Mouse (Mus musculus) cerebellum, adult 2 months (tissue): ENCODE data around the gene Fam107b. TPM values are rescaled to one million over a fixed set of nuclear protein-coding genes. Genes with fewer than 3 reads are reported as not detected.

Source experiments
- DNase-seq, 2 experiments: peaks; one replicate each; pipeline ENCODE4 v3.0.0; 2021
- H3K27ac ChIP-seq: fragments of 200-500 bp; 2 replicates; pipeline ENCODE4 v1.5.1; 2012; ENCODE audit warnings: low read length, control low read depth, inconsistent platforms; ENCODE audit not compliant: insufficient read depth
- H3K27me3 ChIP-seq: fragments of 200-500 bp; 2 replicates; pipeline ENCODE4 v1.6.1; 2012; ENCODE audit warnings: inconsistent platforms, mild to moderate bottlenecking, low read length, moderate library complexity; ENCODE audit not compliant: control insufficient read depth, insufficient read depth
- H3K4me1 ChIP-seq: fragments of 200-500 bp; 2 replicates; pipeline ENCODE4 v1.6.1; 2011; ENCODE audit warnings: low read length; ENCODE audit not compliant: control insufficient read depth, insufficient read depth
- H3K4me3 ChIP-seq: fragments of 200-500 bp; replicated peaks from 2 replicates; pipeline ENCODE3; 2011; ENCODE audit warnings: mild to moderate bottlenecking, low read depth, low read length, control low read depth; ENCODE audit not compliant: insufficient read depth
- CTCF ChIP-seq: fragments of 200-500 bp; IDR thresholded peaks from 2 replicates; pipeline ENCODE4 v1.5.1; 2011; ENCODE audit warnings: low read depth, mild to moderate bottlenecking, control low read depth, low read length, moderate library complexity, borderline replicate concordance; ENCODE audit not compliant: insufficient read depth
- POLR2A ChIP-seq: fragments of 200-500 bp; IDR thresholded peaks from 2 replicates; pipeline ENCODE4 v1.6.1; 2011; ENCODE audit warnings: low read length, control low read depth, borderline replicate concordance; ENCODE audit not compliant: insufficient read depth
- WGBS: fragments of 180-500 bp; shearing (Covaris S2); methylation state at CpG from one replicate; pipeline ENCODE4 v1.1.7; 2018; 5-methylcytosine and 5-hydroxymethylcytosine counted together
- polyA plus RNA-seq: library from polyadenylated mRNA; depleted of rRNA; stranded (reverse); fragments of >200 nt; gene quantifications from 2 replicates; pipeline ENCODE4 v1.2.3, GENCODE M21; 2012

Fam107b gene
- polyA plus RNA-seq, 1 experiment, result 63.7 TPM

DNA sequence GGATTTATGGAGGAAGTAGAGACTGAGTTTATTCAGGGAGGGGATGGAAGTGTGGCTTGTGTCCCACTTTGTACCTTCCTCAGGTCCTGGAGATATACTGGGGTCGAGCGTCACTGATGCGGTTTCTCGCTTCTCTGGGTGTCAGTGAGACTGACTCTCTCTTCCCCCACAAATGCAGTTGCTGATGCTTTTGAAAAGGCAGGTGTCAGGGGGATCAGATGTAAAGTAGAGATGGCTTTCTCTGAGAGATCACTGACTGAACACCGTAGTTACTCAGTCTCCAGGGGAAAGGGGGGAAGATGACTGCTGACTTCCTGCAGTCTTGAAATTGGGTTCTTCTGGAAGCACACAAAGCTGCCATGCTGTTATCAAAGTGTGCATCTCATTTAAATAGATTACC is 185.6 kb downstream of the Fam107b start:
- TF ChIP-seq CTCF (no peak), POLR2A (no peak)
- Histone ChIP-seq H3K27me3 (no peaks in the 10 kb centered on the region), H3K4me1 (no peaks in the 10 kb centered on the region; the same call in 1 of the 2 replicates), H3K4me3 (no peak overlapping the region), H3K27ac (no peak overlapping the region)
- WGBS, result 92% methylated on average over 5 of the region's 5 CpGs
- DNase-seq, result no peak

DNA sequence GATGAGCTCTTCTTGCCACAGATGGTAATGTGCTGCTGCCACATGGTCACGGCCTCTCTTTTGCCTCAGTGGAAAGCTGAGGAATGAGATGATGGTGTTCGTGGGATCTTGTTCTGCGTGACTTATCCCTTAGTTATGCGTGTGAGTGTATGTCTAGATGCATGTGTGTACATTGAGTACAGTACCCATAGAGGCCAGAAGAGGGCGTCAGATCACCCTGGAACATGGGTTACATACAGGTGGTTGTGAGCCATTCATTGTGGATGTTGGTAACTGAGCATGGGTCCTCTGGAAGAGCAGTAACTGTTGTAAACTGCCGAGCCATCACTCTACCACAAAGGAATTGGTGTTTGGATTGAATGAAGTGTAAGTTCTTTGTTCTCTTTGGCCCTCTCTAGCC is 188.1 kb downstream of the Fam107b start:
- TF ChIP-seq CTCF (0 out of 2 replicates have a peak, but pooled peaks have one; percentile 10), POLR2A (no peak)
- H3K4me1 ChIP-seq, result no peaks in the 10 kb centered on the region; the same call in 1 of the 2 replicates
- 88% methylated on average over 6 of the region's 6 CpGs for WGBS
- H3K27me3 ChIP-seq, result no peaks in the 10 kb centered on the region
- DNase-seq, result no peak
- H3K27ac ChIP-seq, result no peak overlapping the region
- no peak overlapping the region for H3K4me3 ChIP-seq

DNA sequence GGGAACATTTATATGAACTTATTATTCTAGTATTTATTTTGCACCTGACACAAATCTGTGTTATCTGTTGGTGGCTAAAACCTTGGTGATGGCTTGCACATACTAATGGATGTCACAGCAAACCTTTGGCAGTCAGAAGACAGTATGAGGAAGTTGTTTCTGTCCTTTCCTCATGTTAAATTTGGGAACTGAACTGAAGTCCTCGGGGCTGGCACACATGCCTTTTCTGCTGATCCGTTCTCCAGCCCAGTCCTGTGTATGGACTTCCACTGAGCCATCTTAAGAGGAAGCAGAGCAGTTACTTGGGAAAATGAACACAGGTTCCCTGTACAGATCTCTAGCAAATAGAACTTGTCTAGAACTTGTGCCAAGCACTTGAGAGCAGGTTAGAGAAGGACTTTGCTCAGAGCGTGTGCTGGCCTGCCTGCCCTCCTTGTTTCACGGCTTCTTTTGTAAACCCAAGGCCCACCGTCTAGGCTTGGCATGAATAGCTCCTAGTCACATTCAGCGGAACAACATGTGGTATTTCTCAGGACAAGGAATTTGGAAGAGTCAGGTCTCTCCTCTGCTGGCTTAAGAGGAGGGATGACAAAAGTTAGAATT is 190.0 kb downstream of the Fam107b start:
- Histone ChIP-seq H3K27ac (no peak overlapping the region), H3K27me3 (no peaks in the 10 kb centered on the region), H3K4me3 (no peak overlapping the region), H3K4me1 (peaks cover 5% of the 10 kb centered on the region; the same call in 1 of the 2 replicates)
- 65% methylated on average over 6 of the region's 6 CpGs for WGBS
- TF ChIP-seq POLR2A, result no peak
- DNase-seq, result no peak

DNA sequence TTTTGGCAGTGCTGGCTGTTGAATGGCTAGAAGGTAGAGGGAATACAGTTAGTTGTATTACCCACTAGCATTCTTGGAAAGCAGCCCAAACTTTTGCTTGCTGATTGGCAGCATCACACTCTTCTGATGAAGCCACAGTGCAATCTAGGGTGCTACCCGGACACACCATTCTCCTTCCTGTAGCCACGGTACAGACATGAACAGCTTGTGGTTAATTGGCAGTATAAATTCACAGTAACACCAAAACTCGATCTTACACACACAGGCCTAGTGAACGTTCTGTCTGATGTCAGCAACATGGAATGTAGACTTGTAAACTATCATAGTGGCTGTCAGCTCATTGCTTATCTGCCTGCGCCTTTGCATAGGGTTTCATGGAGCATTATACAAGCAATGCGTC is 193.8 kb downstream of the Fam107b start:
- Histone ChIP-seq H3K4me3 (no peak overlapping the region), H3K27ac (no peak overlapping the region), H3K4me1 (peaks cover 5% of the 10 kb centered on the region; the same call in 1 of the 2 replicates), H3K27me3 (no peaks in the 10 kb centered on the region)
- TF ChIP-seq CTCF, result no peak
- no peak for TF ChIP-seq POLR2A
- 40% methylated on average over 6 of the region's 6 CpGs for WGBS
- peak in 1 of 2 experiments; percentile 34 for DNase-seq

DNA sequence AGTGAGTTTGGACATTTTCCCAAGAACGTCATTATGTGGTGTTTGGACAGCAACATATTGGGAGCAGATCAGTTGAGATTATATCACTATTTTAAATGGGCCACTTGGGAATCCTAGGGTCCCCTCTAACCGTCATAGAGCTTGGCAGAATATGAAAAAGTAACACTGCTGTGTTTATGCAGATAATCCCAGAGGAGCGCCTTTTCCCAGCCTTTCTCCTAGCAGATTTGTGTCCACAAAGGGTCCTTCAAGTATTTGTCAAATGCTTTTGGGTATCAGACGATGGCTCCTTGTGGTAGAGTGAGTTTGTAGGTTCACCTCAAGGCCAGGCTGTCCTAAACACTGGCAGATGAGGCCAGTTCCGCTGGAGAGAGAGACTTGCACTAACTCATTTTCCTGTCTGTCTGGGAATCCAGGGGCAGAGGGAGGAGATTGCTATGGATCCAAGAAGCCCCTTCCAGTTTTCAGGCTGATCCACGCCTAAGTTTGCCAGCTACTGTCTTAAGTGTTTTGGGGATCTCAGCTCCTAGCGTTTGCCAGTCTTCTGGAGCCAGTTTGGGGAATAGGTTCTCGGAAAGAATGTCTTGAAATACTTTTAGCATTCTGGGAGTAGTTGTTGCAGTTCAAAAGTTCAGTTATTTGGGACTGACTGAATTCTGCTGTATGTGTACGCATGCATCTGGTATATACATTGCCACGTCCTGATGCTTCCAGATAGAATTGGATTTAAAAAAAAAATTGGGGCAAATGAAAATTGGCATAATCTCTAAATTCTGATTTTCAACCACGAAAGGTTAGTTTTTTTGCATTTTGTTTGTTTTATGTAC is 195.9 kb downstream of the Fam107b start:
- TF ChIP-seq CTCF (no peak), POLR2A (no peak)
- no peak for DNase-seq
- Histone ChIP-seq H3K27me3 (no peaks in the 10 kb centered on the region), H3K4me3 (no peak overlapping the region), H3K27ac (no peak overlapping the region), H3K4me1 (peaks cover 9% of the 10 kb centered on the region)
- 78% methylated on average over 11 of the region's 11 CpGs for WGBS

DNA sequence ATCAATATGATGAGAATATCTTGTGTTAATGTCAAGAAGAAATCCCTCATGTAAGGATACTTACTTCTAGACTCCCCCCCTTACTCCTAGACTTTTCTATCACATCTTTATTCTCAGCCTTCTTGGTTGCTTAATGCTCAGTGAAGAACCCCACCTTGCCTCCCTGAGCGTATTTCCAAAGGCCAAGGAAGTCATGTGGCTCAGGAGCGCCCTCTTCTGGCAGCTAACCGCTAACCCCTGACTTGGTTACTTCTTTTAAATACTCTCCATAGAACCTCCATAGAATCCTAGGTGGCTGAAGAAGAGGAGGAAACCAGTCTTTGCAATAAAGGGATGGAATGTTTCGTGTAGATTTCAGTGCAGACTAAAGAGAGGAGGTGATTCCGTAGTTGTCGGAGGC is 199.0 kb downstream of the Fam107b start:
- no peak overlapping the region for H3K4me3 ChIP-seq
- DNase-seq, result peak; percentile 69 to 80
- 26% methylated on average over 6 of the region's 6 CpGs for WGBS
- no peak overlapping the region for H3K27ac ChIP-seq
- no peak for TF ChIP-seq POLR2A
- TF ChIP-seq CTCF, result peak; percentile 89
- no peaks in the 10 kb centered on the region for H3K27me3 ChIP-seq
- peaks cover 13% of the 10 kb centered on the region for H3K4me1 ChIP-seq

DNA sequence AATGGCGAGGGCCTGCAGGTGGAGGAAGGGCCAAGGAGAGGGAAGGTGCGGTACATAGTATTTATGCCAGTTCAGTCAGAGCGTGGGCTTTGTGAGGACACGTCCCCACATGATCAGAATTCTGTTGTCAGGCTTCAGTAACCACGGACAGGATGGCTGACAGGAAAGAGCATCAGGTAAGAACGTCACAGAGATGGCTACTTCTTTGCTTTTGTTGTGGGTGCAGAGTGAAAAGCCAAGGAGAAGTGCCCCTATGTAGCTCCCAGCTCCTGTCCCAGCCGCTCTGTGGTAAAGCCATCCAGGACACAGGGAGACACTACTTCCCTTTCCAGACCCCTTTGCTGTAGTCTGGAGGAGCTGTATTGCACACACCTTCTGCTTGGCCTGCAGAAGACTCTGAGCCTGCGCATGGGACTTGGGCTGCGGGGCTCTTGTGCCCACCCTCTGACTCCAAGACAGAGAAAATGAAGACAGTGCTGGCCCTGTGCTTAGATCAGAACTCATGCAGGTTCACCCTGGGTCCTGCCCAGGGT is 199.6 kb downstream of the Fam107b start:
- 85% methylated on average over 9 of the region's 9 CpGs for WGBS
- Histone ChIP-seq H3K27ac (no peak overlapping the region), H3K4me1 (peaks cover 14% of the 10 kb centered on the region), H3K4me3 (no peak overlapping the region), H3K27me3 (no peaks in the 10 kb centered on the region)
- TF ChIP-seq POLR2A (no peak), CTCF (no peak)
- no peak for DNase-seq

DNA sequence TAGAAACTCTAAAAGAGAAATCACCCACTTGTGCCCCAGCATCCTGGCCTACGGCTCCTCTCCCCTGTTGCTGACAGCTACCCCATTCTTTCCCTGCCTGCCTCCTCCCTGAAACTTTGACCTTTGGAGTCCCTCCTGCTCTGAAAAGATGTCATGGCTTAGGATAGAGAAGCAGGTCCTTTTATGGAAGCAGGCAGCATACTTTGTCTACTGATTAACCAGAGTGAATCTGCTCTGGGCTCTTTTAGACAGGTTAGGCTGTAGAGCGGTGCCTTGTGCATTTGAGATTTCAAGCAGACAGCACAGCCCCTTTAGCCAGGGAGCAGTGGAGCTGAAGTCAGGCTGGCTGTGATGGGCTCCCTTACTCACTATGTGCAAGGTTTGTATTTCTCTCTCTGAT is 200.1 kb downstream of the Fam107b start:
- no peak overlapping the region for H3K27ac ChIP-seq
- peaks cover 17% of the 10 kb centered on the region for H3K4me1 ChIP-seq

More for the DNA sequence above, 200.1 kb downstream of the Fam107b start:
- H3K27me3 ChIP-seq, result no peaks in the 10 kb centered on the region
- TF ChIP-seq CTCF (no peak), POLR2A (no peak)
- no peak overlapping the region for H3K4me3 ChIP-seq
- no peak for DNase-seq
- WGBS, result 97% methylated on average over 2 of the region's 2 CpGs
